Mouse (Mus musculus): ENCODE measurements at regions not wholly inside any gene's neighbourhood (a gene's known extent, or its start where the extent isn't known, plus 50 kb on each side); places are given as distances from the start of the nearest gene placed in this dataset.

DNA sequence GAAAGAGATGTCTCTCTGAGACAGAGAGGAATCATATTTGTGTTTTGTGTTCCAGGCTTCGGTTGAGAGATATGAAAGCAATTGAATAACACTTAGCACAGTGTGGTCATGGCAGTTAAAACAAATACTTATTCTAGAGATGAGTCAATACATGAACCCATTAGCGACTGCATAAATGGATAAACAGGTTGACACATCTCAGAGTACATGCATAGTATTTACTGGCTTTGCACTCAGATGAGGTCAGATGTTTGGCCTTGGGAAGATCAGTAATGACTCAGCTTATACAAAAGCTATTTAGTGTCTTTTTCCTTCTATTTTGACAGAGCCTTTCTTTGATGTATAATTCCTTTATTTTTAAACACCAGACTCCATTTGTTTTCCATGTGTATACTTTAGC is 579.5 kb downstream of the Zfp619 start:
- no peaks in the 10 kb centered on the region for H3K27me3 ChIP-seq (ENCODE audit: insufficient read depth, low read length)
- H3K4me2 ChIP-seq, result no peak overlapping the region
- no peak for TF ChIP-seq CTCF (IDR thresholded peaks at IDR 0.05; ENCODE audit: low read depth)
- DNase-seq, result no peak
- ATAC-seq (ENCODE audit: insufficient read depth), result no peak
- H3K4me3 ChIP-seq (ENCODE audit: low read depth, low read length), result no peak overlapping the region
- H3K27ac ChIP-seq (ENCODE audit: low read depth), result no peak overlapping the region
- H3K9me3 ChIP-seq (ENCODE audit: low read depth, low read length), result no peaks in the 10 kb centered on the region
- no peak overlapping the region for H3K9ac ChIP-seq
- no peaks in the 10 kb centered on the region for H3K4me1 ChIP-seq (ENCODE audit: insufficient read depth)
- WGBS, result 64% methylated on average over 2 of the region's 2 CpGs
- no peaks in the 10 kb centered on the region for H3K36me3 ChIP-seq (ENCODE audit: insufficient read depth)

DNA sequence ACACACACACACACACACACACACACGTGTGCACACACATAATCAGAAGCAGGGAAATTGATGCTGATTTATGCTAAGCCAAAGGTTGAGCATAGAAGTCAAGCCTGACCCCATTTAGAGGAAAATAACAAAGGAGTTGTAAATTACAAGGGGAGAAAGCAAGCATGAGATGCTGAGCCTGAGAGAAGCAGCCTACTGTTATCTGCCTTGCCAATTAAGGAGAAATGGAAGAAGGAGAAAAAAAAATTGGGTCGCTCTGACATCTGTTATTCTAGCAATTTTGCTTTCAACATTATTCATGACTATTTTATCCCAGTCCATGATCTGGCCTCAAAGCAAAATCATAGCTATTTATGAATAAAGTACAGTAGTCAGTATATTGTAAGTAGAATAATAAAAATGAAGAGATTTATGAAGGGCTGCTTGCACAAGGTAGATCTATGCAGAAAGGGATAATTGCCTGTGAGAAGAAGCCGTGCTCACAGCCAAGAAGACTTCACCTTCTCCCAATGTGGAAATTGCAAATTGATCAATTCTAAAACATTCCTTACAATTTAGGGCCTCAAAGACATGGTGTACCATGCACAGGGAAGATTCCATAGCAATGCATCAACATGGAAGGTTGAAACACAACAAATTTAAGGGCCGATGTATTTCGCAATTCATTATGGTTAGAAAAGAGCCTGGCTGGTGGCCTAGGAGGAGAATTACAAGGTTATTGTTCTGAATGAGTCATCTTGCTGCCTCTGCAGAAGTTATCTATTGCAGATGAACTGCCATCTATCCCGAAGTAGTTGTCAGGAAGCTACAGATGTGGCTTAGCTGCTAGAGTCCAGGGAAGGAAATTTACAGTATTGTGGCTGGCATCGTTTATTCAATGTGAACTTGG is 585.7 kb downstream of the Zfp619 start:
- Histone ChIP-seq H3K4me2 (no peak overlapping the region), H3K27ac (ENCODE audit: low read depth) (no peak overlapping the region), H3K4me1 (ENCODE audit: insufficient read depth) (no peaks in the 10 kb centered on the region), H3K27me3 (ENCODE audit: insufficient read depth, low read length) (no peaks in the 10 kb centered on the region), H3K4me3 (ENCODE audit: low read depth, low read length) (no peak overlapping the region), H3K9ac (no peak overlapping the region), H3K9me3 (ENCODE audit: low read depth, low read length) (no peaks in the 10 kb centered on the region), H3K36me3 (ENCODE audit: insufficient read depth) (no peaks in the 10 kb centered on the region)
- DNase-seq (no peak), ATAC-seq (ENCODE audit: insufficient read depth) (no peak)
- 78% methylated on average over 7 of the region's 7 CpGs for WGBS
- TF ChIP-seq CTCF (IDR thresholded peaks at IDR 0.05; ENCODE audit: low read depth), result no peak

DNA sequence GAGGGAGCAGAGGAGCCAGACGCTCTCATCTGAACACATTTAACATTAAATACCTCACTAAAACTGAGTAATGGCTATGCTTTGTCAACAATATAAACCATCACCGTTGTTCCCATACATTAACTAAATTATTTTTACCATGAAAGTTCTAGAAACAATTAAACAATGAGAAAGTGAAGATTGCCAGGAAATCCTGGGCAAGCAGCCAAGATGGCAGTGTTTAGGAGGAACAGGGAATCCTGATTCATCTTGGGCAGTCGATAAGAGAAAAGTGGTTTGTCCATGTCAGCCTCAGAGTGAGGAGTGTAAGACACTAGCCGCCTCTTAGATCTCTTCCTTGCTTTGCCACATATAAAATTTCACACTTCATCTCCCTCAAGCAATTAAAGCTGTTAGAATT is 625.3 kb downstream of the Zfp619 start:
- Histone ChIP-seq H3K27ac (ENCODE audit: low read depth) (no peak overlapping the region), H3K36me3 (ENCODE audit: insufficient read depth) (no peaks in the 10 kb centered on the region), H3K9ac (no peak overlapping the region), H3K4me1 (ENCODE audit: insufficient read depth) (no peaks in the 10 kb centered on the region), H3K4me3 (ENCODE audit: low read depth, low read length) (no peak overlapping the region), H3K4me2 (no peak overlapping the region), H3K9me3 (ENCODE audit: low read depth, low read length) (no peaks in the 10 kb centered on the region), H3K27me3 (ENCODE audit: insufficient read depth, low read length) (no peaks in the 10 kb centered on the region)
- TF ChIP-seq CTCF (IDR thresholded peaks at IDR 0.05; ENCODE audit: low read depth), result no peak
- 43% methylated on average over 4 of the region's 4 CpGs for WGBS
- no peak for ATAC-seq (ENCODE audit: insufficient read depth)
- peak; percentile 22 for DNase-seq

DNA sequence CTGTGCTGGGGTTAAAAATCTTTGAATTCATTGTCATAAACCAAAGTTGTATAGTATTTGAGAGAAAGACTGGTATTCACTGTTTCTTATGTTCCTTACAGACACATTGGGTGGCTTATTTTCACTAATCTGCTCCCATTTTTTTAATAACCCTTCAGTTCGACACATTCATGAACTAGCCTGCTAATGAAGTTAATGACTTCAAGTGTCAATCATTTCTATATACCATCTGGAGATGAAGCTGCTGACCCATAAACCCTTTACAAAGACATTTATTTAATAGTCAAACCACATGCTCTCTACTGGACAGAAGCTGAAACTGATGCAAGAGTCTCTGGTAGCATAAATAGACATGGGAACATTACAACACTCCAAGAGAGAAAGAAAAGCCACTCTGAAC is 626.9 kb downstream of the Zfp619 start:
- TF ChIP-seq CTCF (IDR thresholded peaks at IDR 0.05; ENCODE audit: low read depth), result no peak
- Histone ChIP-seq H3K4me1 (ENCODE audit: insufficient read depth) (no peaks in the 10 kb centered on the region), H3K36me3 (ENCODE audit: insufficient read depth) (no peaks in the 10 kb centered on the region), H3K9ac (no peak overlapping the region), H3K9me3 (ENCODE audit: low read depth, low read length) (no peaks in the 10 kb centered on the region), H3K27ac (ENCODE audit: low read depth) (no peak overlapping the region), H3K27me3 (ENCODE audit: insufficient read depth, low read length) (no peaks in the 10 kb centered on the region), H3K4me3 (ENCODE audit: low read depth, low read length) (no peak overlapping the region), H3K4me2 (no peak overlapping the region)
- WGBS, result 84% methylated on average over 1 of the region's 1 CpGs
- no peak for ATAC-seq (ENCODE audit: insufficient read depth)
- no peak for DNase-seq

DNA sequence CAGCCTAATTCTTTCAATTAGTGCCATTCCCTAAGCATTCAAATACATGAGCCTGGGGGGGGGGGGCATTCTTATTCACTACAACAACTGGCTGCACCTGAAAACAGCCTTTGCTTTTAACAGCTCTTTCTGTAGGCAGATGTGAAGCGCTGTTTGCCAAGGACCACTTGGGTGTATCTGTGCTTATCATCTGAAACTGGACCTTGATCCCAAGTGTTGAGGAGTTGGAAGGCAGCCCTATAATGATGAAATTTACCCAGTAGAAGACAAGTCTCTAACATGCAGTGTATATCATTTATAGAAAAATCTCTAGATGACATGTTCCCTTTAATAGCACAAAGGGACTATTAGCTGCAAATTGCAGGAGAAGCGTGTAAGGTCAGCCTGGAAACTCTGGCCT is 660.0 kb downstream of the Zfp619 start:
- TF ChIP-seq CTCF (IDR thresholded peaks at IDR 0.05; ENCODE audit: low read depth), result no peak
- WGBS, result 89% methylated on average over 2 of the region's 2 CpGs
- no peak for DNase-seq
- Histone ChIP-seq H3K27me3 (ENCODE audit: insufficient read depth, low read length) (no peaks in the 10 kb centered on the region), H3K27ac (ENCODE audit: low read depth) (no peak overlapping the region), H3K4me1 (ENCODE audit: insufficient read depth) (no peaks in the 10 kb centered on the region), H3K9ac (no peak overlapping the region), H3K4me3 (ENCODE audit: low read depth, low read length) (no peak overlapping the region), H3K36me3 (ENCODE audit: insufficient read depth) (no peaks in the 10 kb centered on the region), H3K9me3 (ENCODE audit: low read depth, low read length) (no peaks in the 10 kb centered on the region), H3K4me2 (no peak overlapping the region)
- no peak for ATAC-seq (ENCODE audit: insufficient read depth)

DNA sequence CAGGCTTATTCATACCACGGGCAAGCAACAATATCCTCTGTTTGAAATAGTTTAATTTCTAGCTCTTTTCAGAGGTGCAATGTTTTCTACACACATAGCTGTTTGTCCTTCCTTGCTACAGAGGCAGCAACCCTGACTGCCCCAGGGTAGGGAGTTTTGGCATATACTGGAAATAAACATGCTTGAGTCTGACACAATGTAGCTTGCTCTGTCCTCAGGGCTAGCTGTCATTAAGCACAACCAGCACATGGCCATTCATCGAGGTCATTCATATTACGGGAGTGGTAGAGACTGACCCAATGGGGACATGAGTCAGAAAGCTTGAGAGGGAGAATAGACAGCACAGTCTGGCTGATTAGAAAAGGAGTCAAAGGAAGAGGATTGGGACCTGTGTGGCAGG is 677.8 kb downstream of the Zfp619 start:
- H3K4me1 ChIP-seq (ENCODE audit: insufficient read depth), result no peaks in the 10 kb centered on the region
- no peak for TF ChIP-seq CTCF (IDR thresholded peaks at IDR 0.05; ENCODE audit: low read depth)
- no peak overlapping the region for H3K4me2 ChIP-seq
- no peak for DNase-seq
- no peak overlapping the region for H3K27ac ChIP-seq (ENCODE audit: low read depth)
- no peak overlapping the region for H3K9ac ChIP-seq
- no peak for ATAC-seq (ENCODE audit: insufficient read depth)
- no peaks in the 10 kb centered on the region for H3K36me3 ChIP-seq (ENCODE audit: insufficient read depth)
- H3K27me3 ChIP-seq (ENCODE audit: insufficient read depth, low read length), result no peaks in the 10 kb centered on the region
- H3K9me3 ChIP-seq (ENCODE audit: low read depth, low read length), result no peaks in the 10 kb centered on the region
- no peak overlapping the region for H3K4me3 ChIP-seq (ENCODE audit: low read depth, low read length)
- 74% methylated on average over 3 of the region's 3 CpGs for WGBS

DNA sequence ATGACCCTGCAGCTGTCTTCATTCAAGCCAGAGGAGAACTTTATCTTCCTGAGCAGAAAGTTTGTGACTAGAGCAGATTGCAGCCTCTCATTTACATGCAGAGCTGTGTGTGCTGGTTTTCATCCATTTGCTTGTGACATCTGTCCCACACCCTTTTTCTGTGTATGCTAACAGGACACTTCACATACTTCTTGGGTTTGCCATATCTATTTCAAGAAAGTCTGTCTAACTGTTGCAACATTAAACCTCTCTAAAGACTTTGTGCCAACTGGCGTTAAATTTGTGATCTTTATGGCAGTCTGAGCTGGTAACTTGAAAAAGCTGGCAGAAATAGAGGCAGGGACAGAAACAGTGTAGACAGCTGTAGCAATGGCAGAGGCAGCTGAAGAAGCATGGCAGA is 685.0 kb downstream of the Zfp619 start:
- no peaks in the 10 kb centered on the region for H3K4me1 ChIP-seq (ENCODE audit: insufficient read depth)
- no peak overlapping the region for H3K9ac ChIP-seq
- H3K9me3 ChIP-seq (ENCODE audit: low read depth, low read length), result no peaks in the 10 kb centered on the region
- ATAC-seq (ENCODE audit: insufficient read depth), result no peak
- TF ChIP-seq CTCF (IDR thresholded peaks at IDR 0.05; ENCODE audit: low read depth), result no peak
- H3K36me3 ChIP-seq (ENCODE audit: insufficient read depth), result no peaks in the 10 kb centered on the region
- H3K4me2 ChIP-seq, result no peak overlapping the region
- no peak overlapping the region for H3K4me3 ChIP-seq (ENCODE audit: low read depth, low read length)
- WGBS, result 79% methylated on average over 1 of the region's 1 CpGs
- no peak overlapping the region for H3K27ac ChIP-seq (ENCODE audit: low read depth)
- H3K27me3 ChIP-seq (ENCODE audit: insufficient read depth, low read length), result no peaks in the 10 kb centered on the region
- no peak for DNase-seq

All from lung, embryonic 14.5 days (tissue).